Mouse (Mus musculus): ENCODE data around the gene Hoxc4.

DNA sequence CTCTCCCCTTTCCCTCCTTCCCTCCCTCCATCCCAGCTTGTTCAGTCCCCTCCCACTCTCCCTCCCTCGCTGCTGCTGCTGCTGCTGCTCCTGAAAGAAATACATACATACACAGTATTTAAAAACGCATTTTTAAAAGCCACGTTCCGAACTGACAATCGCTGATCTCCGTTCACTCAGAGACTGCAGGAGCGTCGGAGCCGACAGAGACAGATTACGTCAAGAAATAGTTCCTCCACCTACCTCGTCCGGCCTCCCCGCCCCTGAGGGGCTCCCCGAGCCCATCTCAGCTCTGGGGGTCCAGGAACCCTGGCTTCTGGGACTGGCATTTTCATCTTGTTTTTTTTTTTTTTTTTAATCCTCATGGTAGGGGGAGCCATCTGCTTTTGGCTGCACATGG is 37.8 kb upstream of the Hoxc4 start:
- TF ChIP-seq CTCF (IDR thresholded peaks at IDR 0.05; ENCODE audit: low read depth) (no peak), EP300 (IDR thresholded peaks at IDR 0.05; ENCODE audit: low read depth) (no peak)
